Mouse (Mus musculus): ENCODE data around the gene Syt2.
A peak's percentile ranks its signal among the peaks of the same experiment; 100 is the strongest.

The Syt2 gene

DNA sequence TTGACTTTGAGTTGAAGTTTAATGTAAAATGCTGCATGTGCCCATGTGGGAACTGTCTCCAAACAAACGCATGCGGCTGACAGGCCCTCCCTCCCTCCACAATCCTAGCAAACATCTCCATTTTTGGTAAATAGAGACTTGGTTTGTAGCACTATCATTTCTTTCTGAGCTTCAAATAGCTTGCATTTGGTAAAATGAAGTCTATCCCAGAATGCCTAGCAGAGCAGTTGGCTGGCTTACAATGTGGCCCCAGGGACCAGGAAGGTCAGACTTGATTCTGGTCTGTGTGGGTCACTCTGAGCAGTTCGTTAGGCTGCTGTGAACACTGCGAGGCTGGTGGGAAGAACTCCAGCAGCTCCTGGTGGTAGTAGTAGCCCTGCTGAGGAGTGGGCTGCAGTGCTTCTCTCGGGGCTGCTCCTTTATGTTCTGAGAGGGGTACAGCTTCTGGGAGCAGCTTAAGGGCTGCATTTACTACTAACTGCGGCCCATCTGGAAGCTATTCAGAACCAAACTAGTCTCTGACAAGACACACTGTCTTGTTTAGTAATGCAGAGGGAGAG is 128.3 kb downstream of the Syt2 start:
- peak; percentile 64 for DNase-seq (ENCODE audit: low spot score)

DNA sequence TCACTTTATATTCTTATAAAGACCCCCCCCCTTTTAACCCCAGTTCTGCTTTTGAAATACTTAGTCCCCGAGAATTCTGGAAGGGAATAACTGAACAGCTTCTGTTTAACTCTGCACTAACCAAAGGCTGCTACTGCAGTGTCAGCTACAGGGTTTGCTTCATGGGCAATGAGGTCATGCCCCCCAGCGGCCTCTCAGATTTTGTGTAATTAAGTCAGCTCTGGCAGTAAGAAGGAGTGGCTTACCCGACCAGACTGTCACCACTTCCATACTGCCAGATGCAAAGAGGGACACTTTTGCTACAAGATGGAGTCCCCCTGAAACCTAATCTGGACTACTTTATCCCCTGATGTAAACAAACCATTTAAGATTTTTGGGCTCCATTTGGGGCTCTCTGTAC is 129.2 kb downstream of the Syt2 start:
- DNase-seq (ENCODE audit: low spot score), result no peak

DNA sequence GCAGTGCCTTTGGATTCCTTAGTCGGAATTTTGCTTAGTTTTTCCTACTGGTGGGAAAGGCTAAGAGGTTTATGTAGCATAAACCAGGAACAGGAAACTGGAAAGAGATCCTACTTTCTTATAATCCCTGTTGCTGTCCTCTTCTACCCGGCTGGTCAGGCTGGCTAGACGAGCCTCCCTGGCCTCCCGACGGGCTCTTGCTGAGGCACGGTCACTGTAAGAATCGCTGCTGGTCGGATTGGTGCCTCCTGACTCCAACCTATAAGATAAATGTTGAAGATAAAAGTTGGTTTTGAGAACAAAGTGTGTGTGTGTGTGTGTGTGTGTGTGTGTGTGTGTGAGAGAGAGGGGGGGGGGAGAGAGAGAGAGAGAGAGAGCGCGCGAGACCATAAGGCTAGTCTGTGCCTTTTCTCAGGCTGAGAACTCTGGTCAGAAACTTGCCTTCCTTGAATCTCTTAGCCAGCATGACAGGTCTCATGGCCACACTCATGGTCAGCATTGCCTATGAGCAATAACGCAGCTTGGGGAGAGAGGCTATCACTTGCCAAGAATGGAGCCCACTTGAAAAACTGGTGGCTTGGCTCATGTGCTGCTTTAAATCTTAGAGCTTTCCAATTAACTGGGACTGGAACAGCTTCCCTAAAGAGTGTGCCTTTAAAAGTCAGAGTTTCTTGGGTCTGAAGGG is 130.9 kb downstream of the Syt2 start:
- DNase-seq (ENCODE audit: low spot score), result no peak

DNA sequence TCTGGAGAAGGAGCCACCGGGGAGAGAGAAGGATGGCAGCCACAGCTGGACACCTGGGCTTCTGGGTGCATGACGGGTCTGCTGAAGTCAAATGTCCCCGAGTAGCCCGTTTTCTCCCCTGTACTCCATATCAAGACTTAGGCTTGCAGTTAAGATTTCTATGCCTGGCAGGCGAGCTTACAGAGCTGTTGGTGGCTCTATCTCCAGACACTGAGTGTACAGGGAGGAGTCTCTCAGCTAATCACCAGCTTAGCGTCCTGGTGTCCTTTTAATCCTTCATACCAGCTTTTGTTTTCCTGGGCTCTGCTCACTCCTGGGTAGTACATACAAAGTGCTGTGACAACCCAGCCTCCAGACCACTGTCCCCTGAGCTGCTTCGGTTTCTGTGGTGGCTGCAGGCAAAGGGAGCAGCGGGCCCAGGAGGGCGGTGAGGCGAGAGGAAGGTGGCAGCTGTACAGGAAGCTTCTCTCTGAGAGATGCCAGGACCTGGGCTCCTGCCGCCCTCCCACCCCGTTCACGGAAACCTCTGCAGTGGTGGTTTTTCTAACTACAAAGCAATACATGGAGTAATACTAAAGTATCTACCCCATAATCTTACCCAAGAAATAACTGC is 131.6 kb downstream of the Syt2 start:
- no peak for DNase-seq (ENCODE audit: low spot score)

DNA sequence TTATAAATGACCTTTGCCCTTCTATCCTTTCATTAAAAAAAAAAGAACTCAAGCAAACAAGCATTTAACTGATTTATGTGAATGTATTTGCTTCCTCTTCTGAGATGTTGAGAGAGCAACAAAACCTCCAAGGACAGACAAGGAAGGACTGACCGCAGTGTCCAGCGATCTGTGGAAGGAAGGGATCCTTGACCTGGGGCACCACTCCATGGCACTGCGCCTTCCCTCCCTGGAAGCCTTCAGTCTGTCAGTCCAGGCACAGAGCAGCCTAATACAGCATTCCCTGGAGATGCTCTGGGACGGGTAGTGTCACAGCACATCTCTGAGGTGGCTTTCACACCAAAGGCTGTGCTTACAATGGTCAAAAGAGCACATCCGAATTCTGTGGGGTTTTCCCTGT is 136.3 kb downstream of the Syt2 start:
- DNase-seq (ENCODE audit: low spot score), result no peak

DNA sequence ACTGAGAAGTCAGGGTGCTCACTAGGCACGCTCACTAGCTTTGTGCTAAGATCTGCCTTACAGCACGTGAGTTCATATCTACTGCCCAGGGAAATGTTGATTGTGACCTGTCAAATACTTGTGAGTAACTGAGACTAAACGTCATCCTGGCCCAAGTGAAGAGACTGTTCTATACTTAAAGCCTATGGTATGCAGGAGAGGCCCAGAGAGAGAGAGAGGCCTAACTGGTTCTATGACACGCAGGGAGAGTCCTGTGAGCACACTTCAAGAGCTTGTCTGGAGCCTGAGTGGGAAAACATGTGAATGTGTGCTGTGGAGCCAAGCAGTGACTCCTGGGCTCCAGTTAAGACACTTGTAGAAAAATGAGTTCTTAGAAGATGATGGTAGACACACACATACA is 137.5 kb downstream of the Syt2 start:
- DNase-seq (ENCODE audit: low spot score), result no peak

DNA sequence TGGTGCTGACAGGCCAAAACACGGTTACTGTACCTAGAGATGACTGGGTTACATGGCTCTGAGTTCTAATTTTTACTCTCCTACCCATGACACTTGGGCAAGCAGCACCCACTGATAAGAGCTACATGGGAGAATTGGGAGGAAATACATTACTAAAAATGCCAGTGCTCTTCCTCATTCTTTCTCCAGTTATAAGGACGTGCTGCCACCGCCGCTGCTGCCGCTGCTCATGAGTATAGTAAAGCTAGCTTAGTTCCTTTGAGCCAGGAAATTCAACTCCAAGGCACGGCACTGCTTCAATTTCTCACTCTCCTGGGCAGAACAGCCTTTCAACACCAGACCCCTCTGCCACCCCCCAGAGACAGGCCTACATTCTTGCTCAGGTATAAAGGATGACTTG is 138.0 kb downstream of the Syt2 start:
- no peak for DNase-seq (ENCODE audit: low spot score)

DNA sequence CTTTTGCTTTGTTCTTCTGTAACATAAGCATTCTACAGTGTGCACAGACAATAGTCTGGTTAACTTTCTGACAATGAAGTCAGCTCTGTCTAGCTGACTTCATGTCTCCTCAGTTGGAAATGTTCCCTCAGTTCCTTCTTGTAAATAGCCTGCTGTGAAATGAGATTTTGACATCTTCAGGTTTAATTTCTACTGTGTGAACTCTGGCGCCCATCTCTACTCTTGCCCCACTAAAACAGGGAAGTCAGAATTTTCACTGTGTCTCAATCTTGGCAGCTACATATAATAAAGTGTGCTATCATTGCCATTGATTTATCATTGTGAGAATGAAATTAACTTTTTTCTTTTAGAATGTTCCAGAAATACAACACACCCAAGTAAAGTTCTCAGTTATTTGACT is 138.4 kb downstream of the Syt2 start:
- peak; percentile 66 for DNase-seq (ENCODE audit: low spot score)

DNA sequence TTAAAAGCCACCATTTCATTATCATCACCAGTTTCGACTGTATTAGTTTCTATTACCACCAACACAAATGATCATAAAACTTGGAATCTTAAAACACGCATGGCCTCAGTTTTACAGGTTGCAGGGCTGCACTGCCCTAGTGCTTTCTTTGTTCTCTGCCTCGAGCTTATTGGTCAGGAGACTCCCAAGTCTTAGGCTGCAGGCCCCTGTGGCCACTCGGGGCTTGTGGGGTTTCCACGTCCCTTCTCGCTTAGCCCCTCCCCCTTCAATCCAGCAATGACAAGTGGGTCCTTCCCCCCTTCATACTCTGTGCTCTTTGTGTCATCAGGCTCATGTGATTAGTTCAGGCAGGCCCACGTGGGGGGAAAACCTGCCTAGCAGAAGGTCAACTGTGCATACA is 141.6 kb downstream of the Syt2 start:
- no peak for DNase-seq (ENCODE audit: low spot score)

DNA sequence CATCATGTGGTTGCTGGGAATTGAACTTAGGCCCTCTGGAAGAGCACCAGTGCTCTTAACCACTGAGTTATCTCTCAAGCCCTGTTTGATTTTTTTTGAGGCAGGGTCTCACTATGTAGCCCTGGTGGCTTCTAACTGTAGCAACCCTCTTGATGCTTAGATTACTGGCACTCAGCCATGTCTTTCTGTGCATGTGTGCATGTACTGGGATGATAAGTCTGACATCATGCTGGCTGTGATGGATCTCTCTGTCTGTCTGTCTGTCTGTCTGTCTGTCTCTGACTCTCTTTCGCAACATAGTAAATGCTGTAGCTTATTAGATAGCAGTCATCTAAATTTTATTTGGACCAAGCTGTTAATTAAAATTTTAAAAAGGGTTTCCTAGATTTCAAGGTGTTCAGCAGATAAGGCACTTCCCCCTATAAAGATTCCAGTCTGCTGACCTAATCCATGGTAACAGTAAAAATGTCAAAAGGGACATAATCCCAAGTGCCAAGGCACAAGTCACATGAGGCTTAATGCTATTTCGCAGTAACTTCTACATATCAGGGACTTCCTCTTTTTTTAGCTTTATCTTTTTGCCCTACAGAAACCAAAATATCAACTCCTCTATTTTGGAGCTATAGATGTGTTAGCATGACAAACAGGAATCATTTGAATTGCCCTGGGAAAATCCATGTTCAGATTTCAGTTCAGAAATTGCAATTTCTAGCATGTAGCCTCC is 144.4 kb downstream of the Syt2 start:
- DNase-seq (ENCODE audit: low spot score), result no peak

DNA sequence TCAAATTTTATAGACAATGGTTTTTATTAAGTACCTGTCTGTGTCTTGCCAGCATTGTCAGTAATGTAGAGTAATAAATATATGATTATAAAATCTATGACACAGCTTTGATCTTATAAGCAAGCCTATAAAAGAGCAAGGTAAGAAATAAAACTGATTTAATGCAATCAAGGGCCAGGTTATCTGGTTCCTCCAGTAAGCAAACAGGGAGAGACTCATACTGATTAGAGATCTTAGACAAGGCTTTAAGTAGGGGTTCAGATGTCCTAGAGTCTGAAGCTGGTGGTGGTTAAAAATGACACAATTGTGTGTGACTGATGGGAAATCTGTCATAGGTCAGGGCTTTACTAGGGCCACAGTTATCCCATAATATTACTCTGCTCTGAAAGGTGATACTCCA is 145.0 kb downstream of the Syt2 start:
- no peak for DNase-seq (ENCODE audit: low spot score)

DNA sequence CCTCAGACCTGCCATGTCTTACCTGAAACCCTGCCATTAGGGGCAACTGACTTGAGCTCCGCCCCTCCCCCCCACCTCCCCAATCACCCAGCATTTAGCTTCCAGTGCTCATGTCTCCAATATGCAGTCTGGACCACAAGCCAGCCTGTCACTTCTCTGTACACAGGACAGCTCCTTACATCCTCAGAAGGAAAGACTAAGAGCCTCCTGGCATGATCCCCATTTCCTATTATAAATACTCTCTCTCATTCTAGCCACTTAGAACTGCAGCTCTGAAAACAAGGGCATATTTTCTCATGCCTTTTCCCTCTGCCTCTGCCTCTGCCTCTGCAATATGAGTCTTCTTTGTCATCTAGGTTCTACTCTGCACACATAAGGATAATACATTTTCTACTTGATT is 149.6 kb downstream of the Syt2 start:
- no peak for DNase-seq (ENCODE audit: low spot score)

DNA sequence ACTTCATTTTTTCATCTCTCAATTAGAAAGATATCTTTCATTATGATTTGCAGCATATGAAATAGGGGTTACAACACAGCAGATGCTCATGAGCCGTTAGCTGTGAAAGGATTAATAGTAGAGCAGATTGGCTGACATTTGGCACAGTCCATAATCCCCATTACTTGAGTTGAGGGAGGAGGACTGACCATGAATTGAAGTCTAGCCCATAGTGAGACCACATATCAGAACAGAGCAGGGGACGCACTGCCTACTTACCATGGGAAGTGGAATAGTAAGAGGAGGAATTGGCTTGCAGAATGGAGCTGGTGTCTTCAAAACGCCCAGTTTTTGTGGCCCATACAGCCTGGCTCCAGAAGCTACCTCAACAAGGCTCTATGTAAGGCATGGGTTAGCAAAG is 150.1 kb downstream of the Syt2 start:
- DNase-seq (ENCODE audit: low spot score), result no peak

DNA sequence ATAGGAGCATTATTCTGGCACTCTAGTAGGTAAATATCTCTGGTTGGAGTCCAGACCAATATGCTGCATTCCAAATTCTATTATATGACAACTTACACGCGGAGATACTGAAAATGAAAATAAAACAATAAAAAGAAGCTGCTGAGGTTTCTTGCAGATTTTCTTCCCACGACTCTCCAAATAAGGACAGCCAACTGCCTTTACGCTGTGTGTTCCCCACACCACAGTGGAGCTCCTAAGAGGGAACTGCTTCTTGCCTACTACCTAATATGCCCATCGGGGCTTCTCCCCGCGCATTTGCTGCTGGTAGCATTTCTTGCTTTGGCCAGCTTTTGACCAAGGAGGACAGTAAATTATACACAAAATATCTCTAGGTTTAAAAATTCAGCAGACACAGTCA is 155.3 kb downstream of the Syt2 start:
- no peak for DNase-seq (ENCODE audit: low spot score)

DNA sequence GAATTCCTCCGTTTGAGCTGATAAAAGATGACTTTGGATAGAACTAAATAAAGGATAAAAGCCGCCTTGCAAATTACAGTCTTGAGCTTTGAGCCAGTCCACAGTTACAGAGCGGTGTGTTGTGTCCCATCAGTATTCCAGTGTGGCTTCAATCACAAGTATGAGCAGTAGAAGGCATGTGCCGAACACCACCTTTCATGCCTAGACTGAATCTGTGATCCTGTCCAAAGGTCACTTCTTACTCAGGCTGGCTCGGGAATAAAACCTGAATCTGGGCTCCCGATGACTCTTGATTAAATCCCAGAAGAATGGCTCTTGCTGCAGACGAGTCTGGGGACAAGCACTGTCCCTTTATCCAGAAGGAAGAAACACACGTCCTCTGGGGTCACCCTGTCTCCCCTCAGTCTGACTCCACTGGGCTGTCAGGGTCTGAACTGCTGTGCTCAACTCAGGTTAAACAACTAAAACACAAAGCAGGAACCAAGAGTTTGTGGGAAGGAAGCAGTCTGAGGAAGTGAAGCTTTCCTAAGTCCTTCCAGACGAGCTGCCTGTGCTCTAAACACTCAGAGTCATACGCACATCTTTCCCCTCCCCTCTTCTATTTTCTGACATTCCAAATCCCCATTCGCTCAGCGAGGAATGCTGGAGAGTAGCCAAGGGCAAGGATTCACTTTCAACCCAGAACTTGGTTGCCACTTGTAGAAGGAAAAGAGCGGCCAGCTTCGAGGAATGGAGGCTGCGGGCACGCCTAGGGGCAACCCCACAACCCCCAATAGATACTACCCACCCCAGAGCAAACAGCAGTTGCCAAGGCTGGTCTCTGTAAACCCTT is 157.0 kb downstream of the Syt2 start:
- peak; percentile 91 for DNase-seq (ENCODE audit: low spot score)

DNA sequence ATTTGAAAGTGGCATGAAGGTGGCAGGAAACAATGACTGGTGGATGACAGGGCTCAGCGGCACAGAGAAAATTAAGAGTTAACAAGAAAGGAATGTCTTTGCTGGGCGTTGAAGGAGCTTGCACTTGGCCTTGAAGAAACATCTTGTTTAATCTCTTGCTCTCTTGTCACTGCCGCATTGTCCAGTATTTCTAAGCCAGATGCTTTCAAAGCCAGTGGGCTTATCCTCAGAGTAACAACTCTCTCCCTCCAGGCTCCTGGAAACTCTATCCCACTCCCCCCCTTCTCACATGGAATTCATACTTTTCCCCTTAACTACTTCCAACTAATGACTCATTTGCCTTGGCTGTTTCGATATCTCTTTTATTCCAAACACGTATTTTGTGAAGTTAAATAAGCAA is 157.9 kb downstream of the Syt2 start:
- no peak for DNase-seq (ENCODE audit: low spot score)

DNA sequence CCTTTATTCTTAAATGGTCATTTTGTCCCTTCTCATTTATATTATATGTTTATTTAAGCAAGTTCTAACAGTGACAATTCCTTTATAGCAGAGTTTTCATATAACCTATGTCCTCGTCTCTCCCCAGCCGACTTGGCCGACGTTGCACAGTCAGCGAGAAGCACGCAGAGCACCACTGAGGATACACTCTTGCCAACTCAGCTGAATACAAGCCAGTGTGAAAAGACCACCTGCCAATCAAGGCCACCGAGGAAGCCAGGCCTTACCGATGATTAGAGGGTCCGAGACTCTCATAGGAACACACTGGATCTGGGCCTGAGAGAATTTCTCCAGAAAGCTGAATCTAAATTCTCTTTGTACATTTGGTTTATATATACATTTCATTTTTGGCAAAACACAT is 159.0 kb downstream of the Syt2 start:
- no peak for DNase-seq (ENCODE audit: low spot score)
